Mouse (Mus musculus): ENCODE results near the gene Slc11a2. TPM values are rescaled to one million over a fixed set of nuclear protein-coding genes. Genes with fewer than 3 reads are reported as not detected.

Slc11a2 gene
- polyA plus RNA-seq, 1 experiment from 2014 or later: 51.2 TPM

- ATAC-seq (replicated peaks; ENCODE audit: low FRiP score) (no peak), DNase-seq (ENCODE audit: low spot score) (no peak)
- no peaks in the 10 kb centered on the region for H3K36me3 ChIP-seq (ENCODE audit: control insufficient read depth, insufficient read depth, low read length)
- H3K4me3 ChIP-seq (ENCODE audit: low read depth, low read length): no peak overlapping the region
- no peaks in the 10 kb centered on the region for H3K9me3 ChIP-seq (ENCODE audit: control insufficient read depth, low read length)
- peak overlapping the region; percentile 51 for H3K9ac ChIP-seq (ENCODE audit: low read depth, low read length)
- WGBS: 76% methylated on average over 9 of the region's 9 CpGs
- peaks cover 69% of the 10 kb centered on the region for H3K4me1 ChIP-seq (replicated peaks; ENCODE audit: control insufficient read depth, insufficient read depth, low read length)
- no peaks in the 10 kb centered on the region for H3K27me3 ChIP-seq (replicated peaks; ENCODE audit: control insufficient read depth, insufficient read depth, low read length)
- peak overlapping the region; percentile 46; the same call in 1 of the 2 replicates for H3K27ac ChIP-seq (ENCODE audit: low read depth, low read length)
- peak overlapping the region; percentile 100 for H3K4me2 ChIP-seq
Measured at GRCm38 (mm10) chr15:100417854-100418450, 6.9 kb downstream of the Slc11a2 start.

- 89% methylated on average over 8 of the region's 8 CpGs for WGBS
- H3K9me3 ChIP-seq (ENCODE audit: control insufficient read depth, low read length): no peaks in the 10 kb centered on the region
- no peak overlapping the region for H3K4me2 ChIP-seq
- H3K4me1 ChIP-seq (replicated peaks; ENCODE audit: control insufficient read depth, insufficient read depth, low read length): peaks cover 66% of the 10 kb centered on the region
- H3K4me3 ChIP-seq (ENCODE audit: low read depth, low read length): no peak overlapping the region
- ATAC-seq (replicated peaks; ENCODE audit: low FRiP score) (no peak), DNase-seq (ENCODE audit: low spot score) (no peak)
- H3K27ac ChIP-seq (ENCODE audit: low read depth, low read length): no peak overlapping the region
- no peak overlapping the region for H3K9ac ChIP-seq (ENCODE audit: low read depth, low read length)
- H3K27me3 ChIP-seq (replicated peaks; ENCODE audit: control insufficient read depth, insufficient read depth, low read length): no peaks in the 10 kb centered on the region
- H3K36me3 ChIP-seq (ENCODE audit: control insufficient read depth, insufficient read depth, low read length): no peaks in the 10 kb centered on the region
Measured at GRCm38 (mm10) chr15:100415684-100416083, 9.2 kb downstream of the Slc11a2 start.

GRCm38 (mm10) chr15:100414942-100415341, 9.9 kb downstream of the Slc11a2 start:
- Histone ChIP-seq H3K4me1 (replicated peaks; ENCODE audit: control insufficient read depth, insufficient read depth, low read length) (peaks cover 61% of the 10 kb centered on the region), H3K9ac (ENCODE audit: low read depth, low read length) (no peak overlapping the region)

GRCm38 (mm10) chr15:100414011-100414410, 10.9 kb downstream of the Slc11a2 start:
- Histone ChIP-seq H3K4me1 (replicated peaks; ENCODE audit: control insufficient read depth, insufficient read depth, low read length) (peaks cover 53% of the 10 kb centered on the region), H3K27me3 (replicated peaks; ENCODE audit: control insufficient read depth, insufficient read depth, low read length) (no peaks in the 10 kb centered on the region), H3K9me3 (ENCODE audit: control insufficient read depth, low read length) (no peaks in the 10 kb centered on the region), H3K36me3 (ENCODE audit: control insufficient read depth, insufficient read depth, low read length) (peaks cover 9% of the 10 kb centered on the region), H3K9ac (ENCODE audit: low read depth, low read length) (no peak overlapping the region), H3K4me3 (ENCODE audit: low read depth, low read length) (no peak overlapping the region), H3K4me2 (no peak overlapping the region), H3K27ac (ENCODE audit: low read depth, low read length) (no peak overlapping the region)
- no peak for DNase-seq (ENCODE audit: low spot score)
- WGBS: 58% methylated on average over 4 of the region's 4 CpGs
- ATAC-seq (replicated peaks; ENCODE audit: low FRiP score): no peak

More at GRCm38 (mm10) chr15:100414942-100415341, 9.9 kb downstream of the Slc11a2 start:
- no peak overlapping the region for H3K4me2 ChIP-seq
- DNase-seq (ENCODE audit: low spot score): no peak
- no peaks in the 10 kb centered on the region for H3K9me3 ChIP-seq (ENCODE audit: control insufficient read depth, low read length)
- H3K36me3 ChIP-seq (ENCODE audit: control insufficient read depth, insufficient read depth, low read length): peaks cover 2% of the 10 kb centered on the region; the same call in 1 of the 2 replicates
- H3K27ac ChIP-seq (ENCODE audit: low read depth, low read length): no peak overlapping the region
- H3K27me3 ChIP-seq (replicated peaks; ENCODE audit: control insufficient read depth, insufficient read depth, low read length): no peaks in the 10 kb centered on the region
- WGBS: 92% methylated on average over 13 of the region's 13 CpGs
- ATAC-seq (replicated peaks; ENCODE audit: low FRiP score): no peak
- H3K4me3 ChIP-seq (ENCODE audit: low read depth, low read length): no peak overlapping the region

GRCm38 (mm10) chr15:100413306-100413705, 11.6 kb downstream of the Slc11a2 start:
- Histone ChIP-seq H3K4me1 (replicated peaks; ENCODE audit: control insufficient read depth, insufficient read depth, low read length) (peaks cover 46% of the 10 kb centered on the region), H3K36me3 (ENCODE audit: control insufficient read depth, insufficient read depth, low read length) (peaks cover 13% of the 10 kb centered on the region), H3K9me3 (ENCODE audit: control insufficient read depth, low read length) (no peaks in the 10 kb centered on the region), H3K27ac (ENCODE audit: low read depth, low read length) (no peak overlapping the region), H3K27me3 (replicated peaks; ENCODE audit: control insufficient read depth, insufficient read depth, low read length) (no peaks in the 10 kb centered on the region), H3K4me3 (ENCODE audit: low read depth, low read length) (no peak overlapping the region), H3K4me2 (no peak overlapping the region), H3K9ac (ENCODE audit: low read depth, low read length) (no peak overlapping the region)
- no peak for DNase-seq (ENCODE audit: low spot score)
- 62% methylated on average over 4 of the region's 5 CpGs for whole genome bisulfite sequencing
- ATAC-seq (replicated peaks; ENCODE audit: low FRiP score): no peak

GRCm38 (mm10) chr15:100411731-100412130, 13.1 kb downstream of the Slc11a2 start:
- Histone ChIP-seq H3K4me3 (ENCODE audit: low read depth, low read length) (no peak overlapping the region), H3K4me1 (replicated peaks; ENCODE audit: control insufficient read depth, insufficient read depth, low read length) (peaks cover 32% of the 10 kb centered on the region), H3K9ac (ENCODE audit: low read depth, low read length) (no peak overlapping the region), H3K36me3 (ENCODE audit: control insufficient read depth, insufficient read depth, low read length) (peaks cover 13% of the 10 kb centered on the region), H3K27ac (ENCODE audit: low read depth, low read length) (no peak overlapping the region), H3K9me3 (ENCODE audit: control insufficient read depth, low read length) (no peaks in the 10 kb centered on the region), H3K27me3 (replicated peaks; ENCODE audit: control insufficient read depth, insufficient read depth, low read length) (no peaks in the 10 kb centered on the region), H3K4me2 (no peak overlapping the region)
- ATAC-seq (replicated peaks; ENCODE audit: low FRiP score) (no peak), DNase-seq (ENCODE audit: low spot score) (no peak)
- WGBS: 80% methylated on average over 5 of the region's 5 CpGs

- Histone ChIP-seq H3K27ac (ENCODE audit: low read depth, low read length) (peak overlapping the region; percentile 39; the same call in 1 of the 2 replicates), H3K4me3 (ENCODE audit: low read depth, low read length) (no peak overlapping the region), H3K4me2 (peak overlapping the region; percentile 46), H3K36me3 (ENCODE audit: control insufficient read depth, insufficient read depth, low read length) (peaks cover 13% of the 10 kb centered on the region), H3K4me1 (replicated peaks; ENCODE audit: control insufficient read depth, insufficient read depth, low read length) (peaks cover 28% of the 10 kb centered on the region), H3K9me3 (ENCODE audit: control insufficient read depth, low read length) (no peaks in the 10 kb centered on the region), H3K9ac (ENCODE audit: low read depth, low read length) (no peak overlapping the region), H3K27me3 (replicated peaks; ENCODE audit: control insufficient read depth, insufficient read depth, low read length) (no peaks in the 10 kb centered on the region)
- DNase-seq (ENCODE audit: low spot score) (no peak), ATAC-seq (replicated peaks; ENCODE audit: low FRiP score) (peak; percentile 76)
- WGBS: 51% methylated on average over 14 of the region's 14 CpGs
Measured at GRCm38 (mm10) chr15:100410918-100411672, 13.8 kb downstream of the Slc11a2 start.

- no peak overlapping the region for H3K4me3 ChIP-seq (ENCODE audit: low read depth, low read length)
- DNase-seq (ENCODE audit: low spot score): no peak
- peaks cover 49% of the 10 kb centered on the region for H3K36me3 ChIP-seq (ENCODE audit: control insufficient read depth, insufficient read depth, low read length)
- H3K27me3 ChIP-seq (replicated peaks; ENCODE audit: control insufficient read depth, insufficient read depth, low read length): no peaks in the 10 kb centered on the region
- no peaks in the 10 kb centered on the region for H3K9me3 ChIP-seq (ENCODE audit: control insufficient read depth, low read length)
- H3K4me2 ChIP-seq: no peak overlapping the region
- H3K9ac ChIP-seq (ENCODE audit: low read depth, low read length): no peak overlapping the region
- peaks cover 18% of the 10 kb centered on the region for H3K4me1 ChIP-seq (replicated peaks; ENCODE audit: control insufficient read depth, insufficient read depth, low read length)
- no peak overlapping the region; the same call in 1 of the 2 replicates for H3K27ac ChIP-seq (ENCODE audit: low read depth, low read length)
- no peak for ATAC-seq (replicated peaks; ENCODE audit: low FRiP score)
- 50% methylated on average over 5 of the region's 5 CpGs for WGBS
Measured at GRCm38 (mm10) chr15:100406088-100406487, 18.8 kb downstream of the Slc11a2 start.
